Mouse (Mus musculus) lung, adult 10 weeks (tissue): ENCODE data around the gene Adra1b. TPM values are rescaled to one million over a fixed set of nuclear protein-coding genes. Genes with fewer than 3 reads are reported as not detected.

Experiments
- polyA plus RNA-seq: library from polyadenylated mRNA; stranded (reverse); fragments of 350-450 nt; fragmentation: Illumina TruSeq; extraction: RNeasy Lipid Tissue Mini Kit (QIAGEN cat#74804); gene quantifications from one replicate; pipeline ENCODE4 v1.2.3, GENCODE M21; 2014; ENCODE audit warnings: low read depth, low replicate concordance; ENCODE audit not compliant: insufficient read depth

The Adra1b gene
- 1.5 TPM for polyA plus RNA-seq

DNA sequence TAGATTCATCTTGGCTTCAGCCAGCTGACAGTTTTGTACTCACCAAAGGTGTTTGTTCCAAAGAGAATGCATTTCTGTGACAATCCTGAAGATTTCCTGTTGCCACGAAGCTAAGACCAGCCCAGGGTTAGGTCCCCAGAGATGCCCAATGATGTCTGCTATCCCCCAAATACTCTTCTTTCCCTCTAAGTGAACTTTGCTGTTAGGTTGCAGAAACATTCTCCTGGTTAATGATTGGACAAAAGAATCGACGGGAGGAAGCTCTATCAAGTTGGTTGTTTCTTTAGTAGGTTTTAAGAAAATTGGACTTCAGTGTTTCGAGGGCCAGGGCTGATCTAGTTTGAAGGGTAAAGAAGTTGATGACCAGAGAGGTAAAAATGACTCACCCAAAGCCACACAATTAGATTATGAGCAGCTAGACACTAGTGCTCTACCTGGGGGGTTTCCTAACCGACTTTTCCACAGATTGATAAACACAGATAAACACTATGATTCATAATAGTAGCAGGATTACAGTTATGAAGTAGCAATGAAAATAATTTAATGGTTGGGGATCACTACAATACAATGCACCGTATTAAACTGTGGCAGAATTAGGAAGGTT, at the start of gene Adra1b:
Gene Adra1b, minus strand, starts transcription at position 160 of the 604 bp plus-strand sequence.

DNA sequence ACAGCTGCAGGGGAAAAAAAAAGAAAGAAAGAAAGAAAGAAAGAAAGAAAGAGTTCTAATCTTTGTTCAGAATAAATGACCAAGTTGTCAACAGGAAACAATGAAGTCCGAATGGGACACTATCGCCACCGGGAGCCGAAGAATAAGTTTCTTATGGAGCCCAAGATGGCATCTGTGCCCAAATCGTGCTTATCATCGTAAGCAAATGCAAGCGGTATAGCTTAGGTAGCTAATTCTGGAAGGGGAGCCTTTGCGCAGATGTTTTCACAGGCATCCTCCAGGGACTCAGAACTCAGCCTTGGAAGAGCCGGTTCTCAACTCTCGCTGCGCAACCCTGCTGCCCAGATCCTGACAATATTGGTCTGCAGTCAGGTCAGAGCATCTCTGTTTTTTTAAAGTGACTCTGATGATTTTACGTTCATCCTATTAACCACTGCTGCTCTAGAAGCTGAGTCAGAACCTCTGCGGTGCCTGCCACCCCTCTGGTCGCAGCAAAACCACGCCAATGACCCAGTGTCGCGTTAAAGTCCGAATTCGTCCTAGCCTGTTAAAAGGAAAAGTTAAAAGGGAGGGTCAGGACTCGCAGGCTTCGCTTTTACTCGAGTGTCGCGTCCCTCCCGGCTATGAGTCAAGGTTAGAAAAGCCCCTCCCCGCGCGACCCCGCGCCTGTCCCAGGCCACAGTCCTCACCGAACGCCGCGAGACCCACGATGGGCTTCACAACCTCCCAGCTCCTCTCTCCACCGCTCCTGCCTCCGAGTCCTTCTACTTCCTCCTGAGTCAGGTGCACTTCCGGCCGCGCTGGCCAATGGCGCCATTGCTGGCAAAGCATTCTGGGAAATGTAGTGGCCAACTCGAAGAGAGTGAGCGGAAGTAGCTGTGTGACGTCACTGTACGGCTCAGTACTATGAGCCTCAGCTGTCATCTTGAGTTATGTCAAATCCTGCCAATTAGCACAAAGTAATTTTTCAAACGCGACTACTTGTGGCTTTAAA, 153.5 kb downstream of the Adra1b start, which contains the start of gene Ttc1:
Gene Ttc1, minus strand, starts transcription at position 776 of the 994 bp plus-strand sequence.

Other genes with a start within 250 kb of the Adra1b start
- gene Pwwp2a, start 219.2 kb downstream of the Adra1b start, polyA plus RNA-seq = 9.7 TPM
- gene Ttc1, start 153.2 kb downstream of the Adra1b start, polyA plus RNA-seq = 31.3 TPM